Mouse (Mus musculus): ENCODE measurements around the gene Gcnt4.

The Gcnt4 gene

GRCm38 (mm10) chr13:96993291-96993989, 69.0 kb downstream of the Gcnt4 start:
- DNase-seq (ENCODE audit: low spot score): no peak

GRCm38 (mm10) chr13:96995243-96995642, 70.8 kb downstream of the Gcnt4 start:
- no peak for DNase-seq (ENCODE audit: low spot score)

GRCm38 (mm10) chr13:96997080-96997479, 72.6 kb downstream of the Gcnt4 start:
- no peak for DNase-seq (ENCODE audit: low spot score)

All from adipocyte (in vitro differentiated cells).